Mouse (Mus musculus): ENCODE results near the gene Kif3b.

The Kif3b gene

DNA sequence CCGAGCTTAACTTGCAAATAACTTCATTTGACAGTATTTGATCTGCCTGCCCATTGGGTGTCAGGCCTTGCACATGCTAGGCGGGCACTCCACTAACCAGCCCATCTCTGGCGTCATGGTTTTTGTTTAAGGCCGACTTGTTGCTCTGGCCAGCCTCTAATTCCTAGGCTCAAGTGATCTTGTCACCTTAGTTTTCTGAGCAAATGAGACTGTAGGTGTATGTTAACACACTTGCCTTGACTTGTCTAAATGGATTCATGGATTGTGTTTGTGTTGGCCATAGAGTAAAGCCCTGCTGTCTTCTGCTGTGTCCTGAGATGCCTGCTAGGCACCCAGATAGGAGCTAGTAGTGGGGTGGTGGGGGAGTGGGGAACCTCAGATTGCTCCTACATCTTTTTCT lies 4.0 kb downstream of the Kif3b start:
- no peak for DNase-seq (ENCODE audit: inconsistent age in 2 of 2, low spot score in 1 of 2)

DNA sequence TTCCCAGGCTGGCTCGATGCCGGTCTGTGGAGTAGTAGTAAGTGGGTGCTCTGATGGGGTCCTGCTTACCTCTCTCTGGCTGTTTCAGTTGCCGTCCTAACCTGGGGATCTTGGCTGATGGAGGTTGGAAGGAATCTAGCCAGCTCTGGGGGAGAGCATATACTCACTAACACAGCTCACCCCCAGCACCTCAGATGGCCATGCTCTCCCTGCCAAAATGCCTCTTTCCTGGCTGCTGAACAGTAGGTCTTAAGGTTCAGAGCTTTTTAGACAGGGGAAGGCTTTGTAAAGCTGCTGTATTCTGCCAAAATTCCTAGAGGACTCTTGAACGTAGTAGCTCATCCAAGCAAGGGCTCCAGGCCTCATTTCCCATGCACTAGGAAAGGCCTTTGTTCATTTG lies 6.6 kb downstream of the Kif3b start:
- DNase-seq (ENCODE audit: inconsistent age in 2 of 2, low spot score in 1 of 2): no peak

DNA sequence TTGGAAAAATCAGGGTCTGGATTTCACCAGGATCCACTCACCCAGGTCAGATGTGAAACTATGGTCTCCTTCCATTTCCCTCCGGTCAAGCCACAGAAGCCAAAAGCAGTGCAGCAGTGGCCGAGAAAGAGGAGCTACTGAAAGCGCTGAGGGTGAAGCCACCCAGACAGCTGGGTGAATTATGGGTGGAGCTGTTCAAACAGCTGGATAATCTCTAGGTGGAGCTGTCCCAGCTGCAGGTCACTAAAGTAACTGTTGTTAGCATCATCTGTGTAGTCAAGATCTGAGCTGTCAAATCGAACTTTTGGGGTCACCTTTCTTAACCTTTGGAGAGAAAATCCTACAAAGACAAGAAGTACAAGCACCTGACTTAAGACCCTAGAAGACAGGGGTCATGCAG lies 7.2 kb downstream of the Kif3b start:
- peak in 1 of 2 experiments; percentile 52 for DNase-seq (ENCODE audit: inconsistent age in 2 of 2, low spot score in 1 of 2)

DNA sequence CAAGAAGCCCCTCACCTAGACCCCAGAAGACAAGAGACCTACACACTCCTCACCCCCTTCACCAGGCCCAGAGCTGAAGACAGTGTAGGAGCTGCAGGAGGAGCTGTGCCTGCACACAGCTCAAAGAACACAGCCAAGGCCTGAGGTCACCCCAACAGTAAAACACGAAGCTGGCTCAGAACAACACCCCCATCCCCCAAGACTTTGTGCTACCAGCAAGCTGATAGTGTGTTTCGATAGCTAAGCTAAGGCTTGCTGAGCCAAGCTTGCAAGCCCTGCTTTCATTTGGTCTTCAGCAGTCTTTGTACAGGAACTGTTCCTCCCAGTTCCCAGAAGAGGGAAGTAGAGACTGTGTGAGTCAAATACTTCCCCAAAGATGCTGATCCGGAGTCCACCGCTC lies 7.7 kb downstream of the Kif3b start:
- DNase-seq (ENCODE audit: inconsistent age in 2 of 2, low spot score in 1 of 2): peak; percentile 47 to 52

DNA sequence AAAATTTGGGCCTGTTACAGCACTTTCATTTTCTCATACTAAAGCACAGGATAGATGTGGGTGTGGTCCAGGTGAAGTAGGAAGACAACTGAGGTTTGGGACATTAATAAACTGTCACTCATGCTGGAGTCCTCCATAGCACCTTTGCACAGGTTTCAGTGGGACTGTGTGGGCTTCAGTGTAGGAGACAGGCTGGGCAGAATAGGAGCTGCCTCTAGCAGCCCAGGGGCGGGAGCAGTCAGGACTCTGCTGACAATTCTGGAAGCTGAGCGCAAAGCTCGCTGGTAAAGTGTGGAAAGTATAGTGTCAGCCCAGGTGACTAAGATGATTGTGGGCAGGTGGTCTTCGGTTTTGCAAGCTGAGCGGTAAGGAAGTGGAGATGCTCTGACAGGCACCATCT lies 9.9 kb downstream of the Kif3b start:
- no peak for DNase-seq (ENCODE audit: inconsistent age in 2 of 2, low spot score in 1 of 2)

DNA sequence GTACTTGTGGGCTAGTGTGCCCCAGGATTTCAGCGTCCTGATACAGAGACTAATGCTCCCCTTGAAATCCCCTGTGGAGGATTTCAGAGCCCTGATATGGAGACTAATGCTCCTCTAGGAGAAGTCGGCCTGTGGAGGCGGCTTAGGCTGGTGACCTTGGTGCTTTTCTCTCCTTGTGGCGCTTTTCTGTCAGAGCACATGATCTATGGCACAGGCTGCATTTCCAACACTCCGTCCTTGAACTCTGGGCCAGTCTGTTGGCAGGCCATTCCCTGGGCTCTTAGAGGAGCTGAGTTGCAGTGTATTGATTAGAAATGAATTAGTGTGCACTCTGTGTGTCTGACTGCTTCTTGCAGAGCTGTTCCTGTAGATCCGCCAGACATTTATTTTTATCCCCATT lies 14.0 kb downstream of the Kif3b start:
- peak; percentile 91 to 95 for DNase-seq (ENCODE audit: inconsistent age in 2 of 2, low spot score in 1 of 2)

DNA sequence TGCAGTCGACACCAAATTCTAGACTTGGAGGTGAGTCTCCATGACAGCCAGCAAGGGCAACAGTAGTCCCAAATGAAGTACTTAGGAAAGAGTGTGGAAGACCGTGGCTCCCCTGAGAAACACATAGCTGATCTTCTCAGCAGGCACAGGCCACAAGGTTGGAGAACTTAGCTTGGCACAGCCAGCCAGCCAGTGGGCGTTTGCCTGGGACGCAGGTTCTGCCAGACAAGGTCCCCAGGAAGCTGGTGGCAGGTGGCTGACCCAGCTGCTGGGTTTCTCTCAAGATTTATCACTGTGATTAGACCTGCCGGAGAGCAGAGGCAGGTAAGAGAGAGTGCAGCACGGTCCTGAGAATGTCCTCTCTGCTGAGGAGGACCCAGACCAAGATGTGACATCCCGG lies 17.4 kb downstream of the Kif3b start:
- DNase-seq (ENCODE audit: inconsistent age in 2 of 2, low spot score in 1 of 2): no peak

DNA sequence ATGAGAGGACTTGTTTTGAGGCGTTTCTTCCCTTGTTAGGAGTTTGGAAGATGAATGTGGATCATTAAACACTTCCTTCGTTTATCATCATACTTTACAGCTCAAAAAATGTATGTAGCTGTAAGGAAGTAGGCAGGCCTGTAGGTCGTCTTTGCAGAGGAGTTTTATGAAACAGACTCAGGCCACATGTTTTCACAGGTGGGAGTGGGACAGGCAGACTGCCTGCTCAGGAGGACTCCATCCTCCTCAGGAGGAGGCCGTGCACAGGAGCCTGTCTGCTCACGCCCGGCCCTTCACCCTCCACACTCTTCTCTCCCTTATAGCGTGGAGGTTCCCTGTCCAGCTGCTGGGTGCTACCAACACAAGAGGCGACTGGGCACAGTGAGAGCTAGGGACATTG lies 17.9 kb downstream of the Kif3b start:
- no peak for DNase-seq (ENCODE audit: inconsistent age in 2 of 2, low spot score in 1 of 2)

DNA sequence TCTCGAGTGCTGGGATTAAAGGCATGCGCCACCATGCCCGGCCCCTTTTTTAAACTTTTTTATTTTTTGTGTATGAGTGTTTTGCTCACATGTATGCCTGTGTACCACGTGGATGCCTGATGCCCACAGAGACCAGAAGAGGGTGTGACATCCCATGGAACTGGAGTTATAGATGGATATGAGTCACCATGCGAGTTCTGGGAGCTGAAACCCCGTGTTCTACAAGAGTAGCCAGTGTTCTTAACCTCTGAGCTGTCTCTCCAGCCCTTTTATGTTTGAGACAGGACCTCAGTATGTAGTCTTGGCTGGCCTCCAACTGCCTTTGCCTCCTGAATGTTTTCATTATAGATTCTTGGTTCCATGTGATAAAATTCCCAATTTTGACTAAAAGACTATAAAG lies 19.0 kb downstream of the Kif3b start:
- DNase-seq (ENCODE audit: inconsistent age in 2 of 2, low spot score in 1 of 2): peak; percentile 42 to 65

DNA sequence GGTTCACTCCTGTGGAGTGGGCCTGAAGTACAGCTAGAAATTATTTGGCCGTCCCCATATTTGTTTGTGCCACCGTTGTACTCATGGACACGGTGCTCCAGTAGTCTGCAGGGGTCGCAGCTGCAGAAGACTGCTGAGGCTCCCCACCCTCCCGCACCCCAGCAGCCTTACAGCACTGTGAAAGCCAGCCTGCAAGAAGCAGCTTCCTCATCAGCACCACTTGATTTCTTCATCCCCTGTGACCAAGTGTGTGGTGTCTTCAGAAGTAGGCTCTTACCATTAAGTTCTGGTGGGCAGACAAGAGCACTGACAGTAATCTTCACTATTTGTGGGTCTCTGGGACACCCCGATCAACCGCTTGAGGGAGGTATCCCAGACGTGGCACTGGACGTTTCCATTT lies 21.7 kb downstream of the Kif3b start:
- no peak for DNase-seq (ENCODE audit: inconsistent age in 2 of 2, low spot score in 1 of 2)

DNA sequence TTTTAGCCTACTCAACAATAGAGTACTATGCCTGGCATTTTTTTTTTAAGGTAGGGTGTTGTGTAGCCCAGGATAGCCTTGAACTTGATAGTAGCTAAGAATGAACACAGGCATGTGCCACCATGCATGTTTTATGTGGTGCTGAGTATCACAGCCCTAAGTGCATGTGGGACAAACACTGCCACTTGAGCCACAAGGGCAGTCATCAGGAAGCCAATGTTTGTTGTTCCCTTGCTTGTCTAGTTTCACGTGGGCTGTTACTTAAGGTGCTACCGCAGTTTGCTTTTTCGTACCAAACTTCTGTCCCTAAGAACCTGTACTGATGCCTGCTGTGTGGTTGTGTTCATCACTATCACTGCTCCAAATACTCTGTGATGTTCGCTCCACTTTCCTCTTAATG lies 27.2 kb downstream of the Kif3b start:
- DNase-seq (ENCODE audit: inconsistent age in 2 of 2, low spot score in 1 of 2): no peak

DNA sequence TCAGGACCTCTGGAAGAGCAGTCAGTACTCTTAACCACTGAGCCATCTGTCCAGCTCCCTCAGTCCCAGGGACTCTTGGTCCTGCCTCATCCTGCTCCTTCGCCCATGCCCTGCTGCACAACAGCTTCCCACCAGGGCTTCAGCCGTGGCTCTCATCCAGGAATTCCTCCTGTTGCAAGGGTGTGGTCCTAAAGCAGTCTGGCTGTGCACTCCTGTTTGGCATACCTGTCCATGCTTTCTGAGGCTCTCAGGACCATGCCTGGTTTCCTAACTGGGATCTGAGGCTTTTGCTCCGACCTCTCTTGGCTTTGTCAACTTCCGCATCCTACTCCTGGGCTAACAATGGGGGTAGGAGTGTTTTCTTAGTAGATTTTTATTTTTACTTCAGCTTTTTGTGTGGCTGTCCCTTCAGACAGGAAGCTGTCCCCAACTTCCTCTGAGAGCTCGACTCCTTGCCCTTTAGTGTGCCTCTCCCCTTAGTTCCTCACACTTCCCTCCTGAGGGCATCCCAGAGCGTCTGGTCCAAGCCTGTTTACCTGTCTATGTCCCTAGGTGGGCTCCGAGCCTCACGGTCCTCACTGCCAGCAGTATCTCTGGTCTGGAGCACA lies 27.9 kb downstream of the Kif3b start:
- no peak for DNase-seq (ENCODE audit: inconsistent age in 2 of 2, low spot score in 1 of 2)

DNA sequence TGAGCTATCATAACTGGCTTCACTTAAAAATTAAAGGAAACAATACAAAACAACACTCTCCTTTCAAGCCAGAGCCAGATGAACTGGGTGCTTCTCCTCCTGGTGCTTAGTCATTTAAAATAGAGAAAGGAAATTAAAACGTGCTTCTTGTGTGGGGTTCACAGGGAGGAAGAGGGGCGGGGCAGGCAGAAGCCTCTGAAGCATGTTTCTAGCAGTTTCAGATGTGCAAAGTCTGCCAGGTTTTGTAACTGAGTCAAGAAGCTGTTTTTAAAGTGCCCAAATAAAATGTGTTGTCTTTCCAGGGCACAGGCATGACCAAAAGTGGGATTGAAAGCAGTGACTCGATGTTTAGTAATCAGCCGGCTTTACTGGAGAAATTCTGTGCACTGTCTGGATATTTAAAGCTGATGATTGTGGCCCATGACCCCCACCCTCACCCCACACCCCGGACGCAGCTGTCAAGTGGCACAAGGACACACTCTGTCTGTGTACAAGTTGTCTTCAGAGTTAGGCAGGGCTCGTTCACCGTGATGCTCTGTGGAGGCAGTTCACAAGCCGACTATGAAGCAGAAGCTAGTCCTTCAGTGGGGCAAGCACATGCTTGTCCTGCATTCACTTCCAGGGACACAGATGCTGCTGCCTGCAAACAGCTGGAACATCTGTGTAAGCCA lies 34.6 kb downstream of the Kif3b start:
- DNase-seq (ENCODE audit: inconsistent age in 2 of 2, low spot score in 1 of 2): no peak

DNA sequence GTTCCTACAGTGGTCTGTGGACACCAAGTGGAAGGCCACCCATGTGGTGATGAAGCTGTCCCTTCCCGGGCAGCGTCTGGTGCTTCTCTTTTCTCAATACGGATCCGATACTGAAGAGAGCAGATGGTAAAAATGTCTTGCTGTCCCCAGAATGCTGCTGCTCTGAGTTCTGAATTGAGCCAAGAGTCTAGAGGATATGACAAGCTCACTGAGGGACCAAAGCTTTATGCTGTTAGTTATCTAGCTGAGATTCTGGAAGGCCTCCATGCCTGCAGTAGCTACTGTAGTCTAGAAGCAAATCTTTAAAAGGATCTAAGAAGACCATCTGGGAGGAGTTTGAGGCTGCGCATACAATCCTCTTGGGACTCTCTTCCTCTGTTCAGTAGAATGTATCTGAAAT lies 41.1 kb downstream of the Kif3b start:
- DNase-seq (ENCODE audit: inconsistent age in 2 of 2, low spot score in 1 of 2): no peak

DNA sequence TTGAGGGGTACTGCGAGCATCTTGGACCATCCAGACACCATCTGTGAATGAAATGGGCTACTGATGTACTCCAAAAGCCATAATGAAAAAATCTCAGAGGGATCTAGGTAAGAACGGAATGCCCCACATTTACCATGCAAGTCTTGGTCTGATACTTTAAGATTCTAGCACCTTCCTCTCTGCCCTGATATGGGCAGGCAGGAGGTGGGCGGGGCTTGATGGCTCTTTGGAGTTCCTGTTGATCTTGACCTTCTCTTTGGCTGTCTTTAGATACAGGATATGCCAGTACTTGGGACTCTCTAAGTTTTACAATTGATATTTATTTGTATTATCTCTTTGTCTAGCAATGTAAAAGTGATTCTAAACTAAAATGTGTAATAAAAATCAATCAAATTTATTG lies 41.8 kb downstream of the Kif3b start:
- peak; percentile 41 to 51 for DNase-seq (ENCODE audit: inconsistent age in 2 of 2, low spot score in 1 of 2)

DNA sequence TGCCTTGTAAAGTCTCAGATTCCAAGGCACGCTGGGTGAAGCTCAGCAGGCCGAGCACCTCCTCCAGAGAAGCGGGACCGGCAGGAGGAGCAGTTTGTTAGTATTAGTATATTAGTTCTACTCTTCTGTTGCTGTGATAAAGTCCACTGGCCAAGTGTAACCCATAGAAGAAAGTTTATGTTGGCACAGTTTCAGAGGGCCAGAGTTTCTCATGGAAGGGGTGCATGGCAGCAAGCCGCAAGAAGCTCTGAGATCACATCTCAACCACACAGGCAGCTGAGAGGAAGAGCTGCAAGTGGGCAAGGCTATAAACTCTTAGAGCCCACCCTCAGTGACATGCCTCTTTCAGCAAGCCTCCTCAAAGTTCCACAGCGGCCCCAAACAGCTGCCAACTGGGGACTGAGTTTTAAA lies 42.6 kb downstream of the Kif3b start:
- no peak for DNase-seq (ENCODE audit: inconsistent age in 2 of 2, low spot score in 1 of 2)

DNA sequence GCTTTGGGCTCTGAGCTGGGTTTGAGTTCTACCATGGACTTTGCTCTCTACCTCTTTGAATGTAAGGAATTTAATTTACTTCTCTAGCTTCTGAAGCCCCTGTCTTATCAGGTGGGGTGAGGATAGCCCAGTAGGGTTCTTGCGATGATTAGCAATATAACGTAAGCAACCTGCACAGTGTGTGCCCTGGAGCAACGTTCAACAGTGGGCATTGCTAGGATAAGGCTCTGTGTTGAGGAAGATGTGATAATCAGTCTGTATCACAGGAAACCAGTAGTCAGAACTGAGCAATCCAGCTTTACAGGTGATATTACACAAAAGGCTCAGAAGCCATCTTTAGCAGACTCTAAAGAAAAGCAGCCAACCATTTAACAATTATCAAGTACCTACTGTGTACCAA lies 43.1 kb downstream of the Kif3b start:
- DNase-seq (ENCODE audit: inconsistent age in 2 of 2, low spot score in 1 of 2): no peak

DNA sequence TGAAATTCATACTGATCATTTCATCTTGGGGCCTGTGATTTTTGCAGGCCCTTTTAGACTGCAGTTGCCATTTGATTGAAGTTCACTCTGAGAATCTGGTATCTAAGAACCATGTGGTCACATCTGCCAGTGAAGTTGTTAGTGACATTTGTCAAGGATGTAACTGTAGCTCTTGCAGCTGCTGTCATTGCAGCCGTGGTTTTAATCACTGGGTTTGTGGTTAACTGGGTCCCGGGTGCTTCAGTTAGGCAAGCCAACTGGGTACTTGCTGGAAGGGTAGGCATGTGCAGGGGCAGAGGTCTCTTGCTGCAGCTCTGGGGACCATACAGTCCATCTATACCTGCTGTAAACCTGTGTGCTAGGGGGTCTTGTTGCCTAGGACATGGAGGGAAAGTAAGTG lies 44.9 kb downstream of the Kif3b start:
- no peak for DNase-seq (ENCODE audit: inconsistent age in 2 of 2, low spot score in 1 of 2)

DNA sequence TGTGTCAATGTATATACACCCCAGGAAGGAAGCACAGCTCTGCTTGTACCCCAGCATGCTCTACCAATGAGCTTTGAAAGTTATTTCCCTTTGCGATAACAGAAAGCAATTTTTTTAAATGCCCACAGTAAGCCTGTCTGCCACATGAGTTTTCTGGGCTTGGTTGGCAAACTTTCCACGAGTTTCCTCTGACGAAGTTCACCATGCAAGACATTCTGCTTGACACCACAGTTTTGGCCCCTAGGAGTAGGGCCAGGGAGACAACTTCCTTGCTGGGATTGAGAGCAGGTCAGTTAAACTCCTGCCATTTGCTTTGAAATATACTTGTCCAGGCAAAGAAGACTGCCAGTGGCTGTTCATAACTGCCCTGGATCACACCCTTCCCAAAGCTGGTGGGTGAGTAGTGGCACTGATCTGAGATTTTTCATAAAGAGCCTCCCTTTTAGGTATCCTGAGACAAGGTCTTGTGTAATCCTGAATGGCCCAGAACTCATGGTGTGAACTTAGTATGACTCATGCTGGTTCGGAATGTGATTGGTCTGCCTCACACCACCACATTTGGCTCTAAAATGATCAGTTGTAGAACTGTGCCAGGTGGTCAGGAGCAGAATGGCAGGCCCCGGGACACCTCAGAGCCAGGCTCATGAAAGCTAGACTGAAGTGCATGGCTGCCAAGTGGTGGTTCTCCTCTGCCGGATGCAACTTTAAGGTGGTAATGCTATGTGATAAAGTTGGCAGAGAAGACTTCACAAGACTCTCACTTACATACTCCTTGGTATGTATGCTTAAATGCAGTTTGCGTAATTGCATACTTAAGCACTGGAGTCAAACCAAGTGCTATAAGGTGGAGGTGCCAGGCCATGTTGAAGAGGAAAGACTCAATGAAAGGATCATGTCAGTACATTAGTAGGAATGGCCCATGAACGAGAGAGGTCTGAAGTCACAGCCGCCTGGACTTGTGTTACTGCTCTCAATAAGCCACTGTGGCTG lies 47.4 kb downstream of the Kif3b start:
- DNase-seq (ENCODE audit: inconsistent age in 2 of 2, low spot score in 1 of 2): peak in 1 of 2 experiments; percentile 58

DNA sequence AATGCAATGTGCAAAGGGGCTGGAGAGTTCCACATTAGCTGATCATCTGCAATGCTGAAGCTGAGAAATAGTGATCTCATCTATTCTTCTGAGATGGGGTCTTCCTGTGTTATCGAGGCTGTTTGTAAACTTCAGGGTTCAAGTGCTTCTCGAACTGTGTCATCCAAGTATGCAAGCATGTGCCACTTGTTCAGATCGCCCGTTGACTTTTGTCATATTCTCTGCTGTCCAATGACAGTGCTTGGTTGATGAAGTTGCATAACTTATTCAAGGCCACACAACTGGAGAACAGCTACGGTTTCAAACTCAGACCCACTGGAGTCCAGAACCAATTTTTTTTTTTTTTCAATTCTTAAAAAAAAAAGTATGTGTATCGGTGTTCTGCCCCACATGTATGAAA lies 51.0 kb downstream of the Kif3b start:
- DNase-seq (ENCODE audit: inconsistent age in 2 of 2, low spot score in 1 of 2): peak in 1 of 2 experiments; percentile 59

DNA sequence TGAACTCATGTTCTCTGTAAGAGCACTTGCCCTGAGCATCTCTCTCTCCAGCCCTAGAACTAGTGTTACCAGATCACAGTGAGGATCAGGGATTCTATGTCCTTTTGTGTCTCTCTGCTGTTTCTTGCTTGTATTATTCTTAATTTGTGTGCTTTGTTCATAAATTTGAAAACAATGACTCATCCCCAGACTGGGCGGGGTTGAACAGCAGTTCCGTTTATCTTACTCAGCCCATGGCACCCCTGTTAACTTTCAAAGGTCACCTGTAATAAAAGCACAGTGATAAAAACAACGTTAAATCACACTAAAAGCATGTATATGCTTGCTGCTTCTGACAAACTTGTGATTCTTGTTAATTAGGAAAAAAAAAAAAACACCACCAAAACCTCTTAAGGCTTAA lies 51.4 kb downstream of the Kif3b start:
- peak; percentile 36 to 77 for DNase-seq (ENCODE audit: inconsistent age in 2 of 2, low spot score in 1 of 2)

DNA sequence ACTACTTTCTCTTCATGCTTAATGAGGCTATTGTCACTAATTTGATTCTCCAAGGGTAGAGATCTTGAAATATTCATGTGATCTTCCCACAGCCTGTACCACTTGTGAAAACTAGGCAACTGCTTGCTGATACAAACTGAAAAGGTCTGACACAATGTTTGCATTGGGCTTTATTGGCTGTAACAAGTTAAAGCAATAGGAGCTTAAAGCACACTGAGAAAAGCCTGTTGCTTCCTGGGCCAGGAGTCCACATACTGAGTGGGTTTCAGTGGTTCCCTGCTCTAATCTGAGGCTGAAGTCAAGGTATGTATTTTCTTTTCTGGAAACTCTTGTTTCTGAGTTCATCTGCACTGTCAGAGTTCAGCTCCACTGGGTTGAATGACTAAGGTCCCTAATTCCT lies 52.0 kb downstream of the Kif3b start:
- DNase-seq (ENCODE audit: inconsistent age in 2 of 2, low spot score in 1 of 2): no peak

Measured in adrenal gland, adult (tissue).